Mouse (Mus musculus) MEL (cell line): ENCODE measurements around the gene Nfia. TPM values are rescaled to one million over a fixed set of nuclear protein-coding genes. Genes with fewer than 3 reads are reported as not detected.

Source experiments
- DNase-seq: peaks from one replicate; pipeline ENCODE4 v3.0.0; 2011; ENCODE audit warnings: low read depth, low spot score
- H3K27ac ChIP-seq: 2 replicates; pipeline ENCODE4 v1.5.1; 2012; ENCODE audit warnings: low read depth, mild to moderate bottlenecking, control low read depth, low read length, moderate library complexity; ENCODE audit not compliant: control insufficient read depth
- H3K27me3 ChIP-seq, 2 experiments: fragments of 150-350 bp in 1 of 2; sonication (generic) in 1 of 2; 2 replicates each; pipeline ENCODE4 v1.6.1; 2012; ENCODE audit warnings: low read length in 2 of 2, mild to moderate bottlenecking in 2 of 2, improper control_type of control experiment in 1 of 2, moderate library complexity in 1 of 2; ENCODE audit not compliant: insufficient read depth in 2 of 2, control insufficient read depth in 1 of 2
- H3K36me3 ChIP-seq, 2 experiments: 2 replicates each; pipeline ENCODE4 v1.6.1; 2012 to 2014; ENCODE audit warnings: low read length in 2 of 2, improper control_type of control experiment in 1 of 2, inconsistent platforms in 1 of 2, mild to moderate bottlenecking in 1 of 2; ENCODE audit not compliant: insufficient read depth in 2 of 2, control insufficient read depth in 1 of 2
- H3K4me1 ChIP-seq, 2 experiments: fragments of 150-350 bp in 1 of 2; sonication (generic) in 1 of 2; 2 replicates each; pipeline ENCODE4 v1.6.1; 2012; ENCODE audit warnings: low read length in 2 of 2, improper control_type of control experiment in 1 of 2, mild to moderate bottlenecking in 1 of 2; ENCODE audit not compliant: insufficient read depth in 2 of 2, control insufficient read depth in 1 of 2
- H3K4me3 ChIP-seq, 2 experiments: fragments of 150-350 bp in 1 of 2; sonication (generic) in 1 of 2; 2 replicates each; pipeline ENCODE4 v1.5.1; 2012; ENCODE audit warnings: low read depth in 2 of 2, low read length in 2 of 2, mild to moderate bottlenecking in 2 of 2, moderate library complexity in 2 of 2, control low read depth in 1 of 2, improper control_type of control experiment in 1 of 2; ENCODE audit not compliant: control insufficient read depth in 1 of 2, insufficient read depth in 1 of 2
- H3K79me2 ChIP-seq: 2 replicates; pipeline ENCODE4 v1.6.1; 2012; ENCODE audit warnings: mild to moderate bottlenecking, low read length, moderate library complexity; ENCODE audit not compliant: control insufficient read depth, poor library complexity, insufficient read depth
- H3K9ac ChIP-seq: 2 replicates; pipeline ENCODE4 v1.6.1; 2012; ENCODE audit warnings: low read depth, mild to moderate bottlenecking, control low read depth, low read length, moderate library complexity; ENCODE audit not compliant: control insufficient read depth, poor library complexity, severe bottlenecking
- H3K9me3 ChIP-seq: fragments of 150-350 bp; sonication (generic); replicated peaks from 2 replicates; pipeline ENCODE4 v1.6.1; 2012; ENCODE audit warnings: mild to moderate bottlenecking, low read length, improper control_type of control experiment, moderate library complexity; ENCODE audit not compliant: insufficient read depth
- BHLHE40 ChIP-seq: IDR thresholded peaks from 2 replicates; pipeline ENCODE4 v1.6.1; 2012; ENCODE audit warnings: low read depth, mild to moderate bottlenecking, inconsistent platforms, low read length, improper control_type of control experiment, borderline replicate concordance
- CHD2 ChIP-seq: IDR thresholded peaks from 2 replicates; pipeline ENCODE4 v1.6.1; 2011; ENCODE audit warnings: low read length, improper control_type of control experiment
- E2F4 ChIP-seq: IDR thresholded peaks from 2 replicates; pipeline ENCODE4 v1.6.1; 2011; ENCODE audit warnings: low read depth, low read length, improper control_type of control experiment, borderline replicate concordance
- ELF1 ChIP-seq: IDR thresholded peaks from 2 replicates; pipeline ENCODE4 v1.6.1; 2014; ENCODE audit warnings: low read depth, mild to moderate bottlenecking, inconsistent platforms, low read length, improper control_type of control experiment, moderate library complexity
- ETS1 ChIP-seq: IDR thresholded peaks from 2 replicates; pipeline ENCODE4 v1.6.1; 2012; ENCODE audit warnings: low read depth, mild to moderate bottlenecking, inconsistent platforms, low read length, improper control_type of control experiment, moderate library complexity
- HCFC1 ChIP-seq: IDR thresholded peaks from 2 replicates; pipeline ENCODE4 v1.6.1; 2012; ENCODE audit warnings: low read depth, mild to moderate bottlenecking, inconsistent platforms, low read length, improper control_type of control experiment, moderate library complexity
- JUND ChIP-seq: IDR thresholded peaks from 2 replicates; pipeline ENCODE4 v1.6.1; 2011; ENCODE audit warnings: low read depth, mild to moderate bottlenecking, improper control_type of control experiment, low read length
- KAT2A ChIP-seq: conservative IDR thresholded peaks from 2 replicates; pipeline ENCODE4 v1.6.1; 2012; ENCODE audit warnings: low read depth, low read length, improper control_type of control experiment, inconsistent platforms
- MAZ ChIP-seq: IDR thresholded peaks from 2 replicates; pipeline ENCODE4 v1.6.1; 2012; ENCODE audit warnings: low read depth, mild to moderate bottlenecking, inconsistent platforms, low read length, improper control_type of control experiment
- MEF2A ChIP-seq: IDR thresholded peaks from 2 replicates; pipeline ENCODE4 v1.6.1; 2014; ENCODE audit warnings: low read depth, mild to moderate bottlenecking, inconsistent platforms, low read length, improper control_type of control experiment; ENCODE audit not compliant: poor library complexity, insufficient replicate concordance, severe bottlenecking; ENCODE audit errors: extremely low read depth
- MXI1 ChIP-seq: IDR thresholded peaks from 2 replicates; pipeline ENCODE4 v1.6.1; 2011; ENCODE audit warnings: mild to moderate bottlenecking, low read depth, low read length, improper control_type of control experiment
- MYC ChIP-seq: IDR thresholded peaks from 2 replicates; pipeline ENCODE4 v1.6.1; 2011; ENCODE audit warnings: low read depth, mild to moderate bottlenecking, low read length, improper control_type of control experiment, moderate library complexity
- NELFE ChIP-seq: IDR thresholded peaks from 2 replicates; pipeline ENCODE4 v1.6.1; 2011; ENCODE audit warnings: low read depth, low read length, improper control_type of control experiment
- POLR2A ChIP-seq, 2 experiments: IDR thresholded peaks; 2 replicates each; pipeline ENCODE4 v1.6.1; 2011 to 2012; ENCODE audit warnings: low read length in 2 of 2, mild to moderate bottlenecking in 2 of 2, control low read depth in 1 of 2, improper control_type of control experiment in 1 of 2, low read depth in 1 of 2, moderate library complexity in 1 of 2; ENCODE audit not compliant: control insufficient read depth in 1 of 2, insufficient read depth in 1 of 2, poor library complexity in 1 of 2
- RCOR1 ChIP-seq: IDR thresholded peaks from 2 replicates; pipeline ENCODE4 v1.6.1; 2012; ENCODE audit warnings: low read depth, mild to moderate bottlenecking, inconsistent platforms, low read length, improper control_type of control experiment
- SIN3A ChIP-seq: IDR thresholded peaks from 2 replicates; pipeline ENCODE4 v1.6.1; 2012; ENCODE audit warnings: low read length, improper control_type of control experiment, inconsistent platforms
- SMC3 ChIP-seq: IDR thresholded peaks from 2 replicates; pipeline ENCODE4 v1.6.1; 2011; ENCODE audit warnings: low read depth, low read length, improper control_type of control experiment
- TBP ChIP-seq: IDR thresholded peaks from 2 replicates; pipeline ENCODE4 v1.8.0; 2011; ENCODE audit warnings: low read depth, low read length, improper control_type of control experiment
- TCF12 ChIP-seq: IDR thresholded peaks from 2 replicates; pipeline ENCODE4 v1.6.1; 2014; ENCODE audit warnings: low read depth, mild to moderate bottlenecking, inconsistent platforms, low read length, improper control_type of control experiment, moderate library complexity
- UBTF ChIP-seq: IDR thresholded peaks from 2 replicates; pipeline ENCODE4 v1.6.1; 2012; ENCODE audit warnings: low read depth, mild to moderate bottlenecking, inconsistent platforms, low read length, improper control_type of control experiment, moderate library complexity, borderline replicate concordance; ENCODE audit not compliant: insufficient read depth
- USF1 ChIP-seq: IDR thresholded peaks from 2 replicates; pipeline ENCODE4 v1.6.1; 2014; ENCODE audit warnings: low read depth, mild to moderate bottlenecking, inconsistent platforms, low read length, improper control_type of control experiment, moderate library complexity
- USF2 ChIP-seq, 2 experiments: IDR thresholded peaks; 2 replicates each; pipeline ENCODE4 v1.6.1; 2011 to 2012; ENCODE audit warnings: improper control_type of control experiment in 2 of 2, low read length in 2 of 2, borderline replicate concordance in 1 of 2, inconsistent platforms in 1 of 2, low read depth in 1 of 2, mild to moderate bottlenecking in 1 of 2; ENCODE audit not compliant: insufficient read depth in 1 of 2
- ZMIZ1 ChIP-seq: IDR thresholded peaks from 2 replicates; pipeline ENCODE4 v1.6.1; 2012; ENCODE audit warnings: low read depth, mild to moderate bottlenecking, inconsistent platforms, low read length, improper control_type of control experiment, moderate library complexity
- ZNF384 ChIP-seq: IDR thresholded peaks from 2 replicates; pipeline ENCODE4 v1.6.1; 2012; ENCODE audit warnings: low read depth, mild to moderate bottlenecking, inconsistent platforms, low read length, improper control_type of control experiment
- polyA plus RNA-seq, 2 experiments: library from polyadenylated mRNA; stranded (reverse) in 1 of 2; unstranded in 1 of 2; fragments of >175 nt in 1 of 2; fragments of >200 nt in 1 of 2; gene quantifications; 2 replicates each; pipeline versions ENCODE4 v1.2.1 to v1.2.4; 2012; ENCODE audit warnings: low replicate concordance in 2 of 2, low read depth in 1 of 2; ENCODE audit not compliant: insufficient read length in 2 of 2, insufficient read depth in 1 of 2, missing spikeins in 1 of 2
- total RNA-seq: library from RNA; depleted of rRNA; stranded (reverse); fragments of 300-350 nt; gene quantifications from 2 replicates; pipeline ENCODE4 v1.2.3, GENCODE M21; 2012

Gene Nfia
- total and polyA plus RNA-seq, 3 experiments: 10.2 to 20.5 (median 13.4) TPM

- peak in 1 of 2 experiments; percentile 11; a peak in 1 of 4 replicates for TF ChIP-seq POLR2A (IDR thresholded peaks at IDR 0.05; ENCODE audit: control insufficient read depth in 1 of 2, insufficient read depth in 1 of 2, low read depth in 1 of 2, low read length in 2 of 2, poor library complexity in 1 of 2)
- TF ChIP-seq USF2 (IDR thresholded peaks at IDR 0.05; ENCODE audit: borderline replicate concordance in 1 of 2, insufficient read depth in 1 of 2, low read depth in 1 of 2, low read length in 2 of 2): no peak
- TF ChIP-seq JUND: peak; percentile 39; the same call in 1 of the 2 replicates
- no peak for TF ChIP-seq E2F4
Measured at GRCm38 (mm10) chr4:97830051-97830853, 57.7 kb downstream of the Nfia start (continued).

GRCm38 (mm10) chr4:97830935-97831608 is 58.5 kb downstream of the Nfia start:
- Histone ChIP-seq H3K27ac (peak overlapping the region; percentile 96), H3K4me1 (peaks cover 33 to 35% of the 10 kb centered on the region in 2 experiments), H3K27me3 (no peaks in the 10 kb centered on the region), H3K79me2 (peaks cover 64% of the 10 kb centered on the region), H3K4me3 (peak overlapping the region; percentile 36 to 53)
- DNase-seq: peak; percentile 47
- TF ChIP-seq NELFE (0 out of 2 replicates have a peak, but pooled peaks have one; percentile 13), JUND (no peak), ZNF384 (no peak), KAT2A (no peak)
- TF ChIP-seq, all 39 proteins: peak for 1
- peak overlapping the region; percentile 69 for H3K9ac ChIP-seq
- peaks cover 2 to 77% of the 10 kb centered on the region in 2 experiments; a peak in 3 of 4 replicates for H3K36me3 ChIP-seq
- H3K9me3 ChIP-seq: no peaks in the 10 kb centered on the region

GRCm38 (mm10) chr4:97831611-97832278 is 59.2 kb downstream of the Nfia start:
- peaks cover 31 to 34% of the 10 kb centered on the region in 2 experiments for H3K4me1 ChIP-seq
- peak; percentile 91 for DNase-seq
- H3K4me3 ChIP-seq: peak overlapping the region; percentile 36 to 53
- peak overlapping the region; percentile 96 for H3K27ac ChIP-seq
- peak overlapping the region; percentile 69 for H3K9ac ChIP-seq
- H3K36me3 ChIP-seq: peaks cover 3 to 78% of the 10 kb centered on the region in 2 experiments; a peak in 3 of 4 replicates
- H3K27me3 ChIP-seq: no peaks in the 10 kb centered on the region
- peaks cover 62% of the 10 kb centered on the region for H3K79me2 ChIP-seq
- no peaks in the 10 kb centered on the region for H3K9me3 ChIP-seq
- TF ChIP-seq UBTF (no peak), MAZ (no peak), ELF1 (no peak), TCF12 (peak; percentile 88), ETS1 (peak; percentile 96), CHD2 (no peak), USF1 (no peak), MYC (no peak), MEF2A (no peak), TBP (peak; percentile 58), BHLHE40 (peak; percentile 49; the same call in 1 of the 2 replicates), MXI1 (peak; percentile 70), ZMIZ1 (no peak), HCFC1 (0 out of 2 replicates have a peak, but pooled peaks have one; percentile 14), SIN3A (peak; percentile 93), KAT2A (peak; percentile 39; the same call in 1 of the 2 replicates), RCOR1 (peak; percentile 69), SMC3 (no peak), E2F4 (no peak)
